Mouse (Mus musculus) forebrain, embryonic 16.5 days (tissue): Measurements from ENCODE around the gene Cysrt1. TPM values are rescaled to one million over a fixed set of nuclear protein-coding genes. Genes with fewer than 3 reads are reported as not detected.

Source experiments
- ATAC-seq: fragments of 200-750 bp; cut with Nextera tagmentation; 2 replicates; pipeline ENCODE4 v1.8.0; 2017; ENCODE audit warnings: mild to moderate bottlenecking, moderate library complexity
- H3K27ac ChIP-seq: fragments of 300-500 bp; sonication (generic); 2 replicates; pipeline ENCODE4 v1.5.1; 2014; ENCODE audit warnings: low read length, control low read depth
- H3K27me3 ChIP-seq: fragments of 300-500 bp; sonication (generic); replicated peaks from 2 replicates; pipeline ENCODE4 v1.6.1; 2014; ENCODE audit warnings: low read length; ENCODE audit not compliant: control insufficient read depth, insufficient read depth
- H3K36me3 ChIP-seq: fragments of 300-500 bp; sonication (generic); 2 replicates; pipeline ENCODE4 v1.6.1; 2014; ENCODE audit not compliant: control insufficient read depth, insufficient read depth
- H3K4me1 ChIP-seq: fragments of 300-500 bp; sonication (generic); replicated peaks from 2 replicates; pipeline ENCODE4 v1.6.1; 2014; ENCODE audit warnings: low read length; ENCODE audit not compliant: control insufficient read depth, insufficient read depth
- H3K4me2 ChIP-seq: fragments of 300-500 bp; sonication (generic); 2 replicates; pipeline ENCODE4 v1.6.1; 2014; ENCODE audit warnings: mild to moderate bottlenecking, low read length, control low read depth
- H3K4me3 ChIP-seq: fragments of 300-500 bp; sonication (generic); replicated peaks from 2 replicates; pipeline ENCODE4 v1.5.1; 2014; ENCODE audit warnings: mild to moderate bottlenecking, low read length, control low read depth
- H3K9ac ChIP-seq: fragments of 300-500 bp; sonication (generic); replicated peaks from 2 replicates; pipeline ENCODE4 v1.6.1; 2014; ENCODE audit warnings: low read depth, low read length, control low read depth
- H3K9me3 ChIP-seq: fragments of 300-500 bp; sonication (generic); 2 replicates; pipeline ENCODE4 v1.6.1; 2016; ENCODE audit warnings: low read length; ENCODE audit not compliant: control insufficient read depth
- WGBS: fragments of 180-500 bp; shearing (Covaris S2); extraction: QIAGEN DNeasy Blood & Tissue Kit; methylation state at CpG from one replicate; pipeline ENCODE4 v1.1.7; 2014; 5-methylcytosine and 5-hydroxymethylcytosine counted together
- polyA plus RNA-seq: library from polyadenylated mRNA; unstranded; fragments of >200 nt; fragmentation: Nextera tagmentation; extraction: Ambion mirVana; gene quantifications from 2 replicates; pipeline ENCODE4 v1.2.1, GENCODE M21; 2015

The Cysrt1 gene
- polyA plus RNA-seq, 1 experiment from 2014 or later: 0.33 TPM

DNA sequence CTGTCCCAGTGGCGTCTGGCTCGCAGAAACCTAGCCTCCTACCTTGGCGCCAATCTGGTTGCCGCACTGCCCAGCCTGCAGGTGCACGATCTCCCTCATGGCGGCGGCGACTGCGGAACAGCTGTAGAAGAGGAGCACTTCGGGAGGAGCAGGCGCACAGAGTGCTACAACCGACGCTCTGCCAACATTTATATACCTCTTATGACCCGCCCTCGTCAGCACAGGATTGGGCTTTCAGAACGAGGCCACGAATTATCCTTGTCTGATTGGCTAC lies 17.8 kb downstream of the Cysrt1 start, which contains the start of gene Tubb4b:
Gene Tubb4b (minus strand): TSS at position 211 of the 274 bp plus-strand sequence.
- no peak for ATAC-seq
- no peaks in the 10 kb centered on the region for H3K36me3 ChIP-seq
- 0% methylated on average over 17 of the region's 17 CpGs for WGBS

DNA sequence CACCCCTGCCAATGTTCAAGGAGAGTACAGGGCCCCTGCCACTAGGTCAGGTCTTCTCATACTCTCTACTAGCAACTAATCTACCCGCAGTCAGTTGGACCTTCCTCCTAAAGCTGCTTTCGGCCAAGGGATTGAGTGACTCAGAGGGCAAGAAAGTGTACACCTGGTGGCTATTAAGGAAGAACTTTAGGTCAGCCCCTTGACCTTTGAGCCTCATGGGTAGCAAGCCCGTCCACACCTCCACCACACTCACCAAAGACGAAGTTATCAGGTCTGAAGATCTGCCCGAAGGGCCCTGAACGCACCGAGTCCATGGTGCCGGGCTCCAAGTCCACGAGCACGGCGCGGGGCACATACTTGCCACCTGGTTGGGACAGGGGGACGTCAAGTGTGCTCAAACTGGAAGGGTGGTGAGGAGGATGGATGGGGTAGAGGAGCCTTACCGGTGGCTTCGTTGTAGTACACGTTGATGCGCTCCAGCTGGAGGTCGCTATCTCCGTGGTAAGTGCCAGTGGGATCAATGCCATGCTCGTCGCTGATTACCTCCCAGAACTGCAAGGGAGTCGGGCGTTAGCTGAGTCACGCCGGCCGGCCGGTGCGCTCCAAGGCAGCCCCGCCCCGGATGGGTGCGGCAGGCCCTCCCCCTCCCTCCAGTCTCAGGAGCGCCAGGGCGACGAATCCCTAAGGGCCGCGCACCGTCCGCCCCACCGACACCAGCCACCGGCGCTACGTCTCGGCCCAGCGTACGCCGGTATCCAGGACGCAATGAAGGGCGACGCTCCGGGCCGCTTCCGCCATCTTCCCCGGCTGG lies 18.4 kb downstream of the Cysrt1 start:
- ATAC-seq: peak; percentile 17
- Histone ChIP-seq H3K4me1 (peaks cover 16% of the 10 kb centered on the region), H3K4me3 (peak overlapping the region; percentile 93), H3K27me3 (no peaks in the 10 kb centered on the region), H3K36me3 (no peaks in the 10 kb centered on the region), H3K9me3 (no peaks in the 10 kb centered on the region), H3K9ac (peak overlapping the region; percentile 81), H3K4me2 (peak overlapping the region; percentile 64), H3K27ac (peak overlapping the region; percentile 90)
- 3% methylated on average over 47 of the region's 53 CpGs for WGBS

More for the DNA sequence above, 17.8 kb downstream of the Cysrt1 start, which contains the start of gene Tubb4b:
- peak within 1 kb of the TSS; percentile 98 for H3K27ac ChIP-seq
- H3K27me3 ChIP-seq: no peaks in the 10 kb centered on the region
- peaks cover 17% of the 10 kb centered on the region for H3K4me1 ChIP-seq
- peak within 1 kb of the TSS; percentile 64 for H3K4me2 ChIP-seq
- peak within 1 kb of the TSS; percentile 93 for H3K4me3 ChIP-seq
- H3K9me3 ChIP-seq: no peaks in the 10 kb centered on the region
- H3K9ac ChIP-seq: peak within 1 kb of the TSS; percentile 81

DNA sequence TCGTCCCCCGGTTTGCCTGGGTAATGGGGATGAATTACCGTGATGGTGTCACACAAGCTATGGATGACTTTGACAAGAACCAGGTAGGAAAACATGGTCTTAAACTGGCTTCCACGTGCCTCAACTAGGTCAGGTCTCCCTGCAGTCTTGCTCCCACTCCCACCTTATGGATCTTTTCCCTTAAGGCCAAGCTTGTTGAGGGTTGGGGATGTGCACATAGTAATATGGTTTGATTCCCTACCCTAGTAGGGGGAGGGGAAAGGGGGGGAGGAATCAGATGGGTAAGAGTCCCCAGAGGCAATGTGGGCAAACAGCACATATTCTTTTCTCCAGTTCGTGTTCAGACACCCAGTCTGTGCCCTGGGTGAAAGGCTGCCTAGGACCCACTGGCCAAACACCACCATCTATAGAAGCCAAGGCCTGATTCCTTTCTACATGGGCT lies 20.9 kb downstream of the Cysrt1 start:
- WGBS: 74% methylated on average over 5 of the region's 5 CpGs
- peaks cover 14% of the 10 kb centered on the region for H3K4me1 ChIP-seq

DNA sequence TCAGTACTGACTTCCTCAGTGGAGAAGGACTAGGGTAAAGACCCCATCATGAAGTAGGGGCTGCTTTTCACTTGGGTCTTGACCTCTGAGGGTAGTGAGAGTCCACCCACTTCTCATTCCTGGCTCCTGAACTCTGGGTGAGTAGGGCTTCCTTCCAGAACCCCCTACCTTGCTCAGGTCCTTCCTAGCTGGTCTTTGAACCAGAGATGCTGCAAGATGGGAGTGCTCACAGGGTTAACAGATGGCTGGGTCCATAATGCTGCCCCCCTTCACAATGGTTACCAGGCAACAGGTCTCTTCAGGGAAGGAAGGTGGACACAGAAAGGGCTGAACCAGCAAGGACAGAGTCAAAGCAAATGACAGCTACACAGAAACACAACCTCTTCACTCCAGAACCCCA lies 23.8 kb downstream of the Cysrt1 start, which contains the start of gene Fam166a:
Gene Fam166a (plus strand): TSS at position 301 of the 400 bp plus-strand sequence.
- Histone ChIP-seq H3K4me2 (no peak within 1 kb of the TSS), H3K4me3 (no peak within 1 kb of the TSS), H3K9me3 (no peaks in the 10 kb centered on the region), H3K9ac (no peak within 1 kb of the TSS), H3K4me1 (peaks cover 4% of the 10 kb centered on the region), H3K27me3 (0 out of 2 replicates have a peak, but pooled peaks cover 4% of the 10 kb centered on the region), H3K36me3 (no peaks in the 10 kb centered on the region), H3K27ac (no peak within 1 kb of the TSS)
- no peak for ATAC-seq

More for the DNA sequence above, 20.9 kb downstream of the Cysrt1 start:
- H3K36me3 ChIP-seq: no peaks in the 10 kb centered on the region
- no peak for ATAC-seq
- H3K9me3 ChIP-seq: no peaks in the 10 kb centered on the region
- H3K4me2 ChIP-seq: no peak overlapping the region
- H3K9ac ChIP-seq: no peak overlapping the region
- no peak overlapping the region for H3K27ac ChIP-seq
- H3K27me3 ChIP-seq: no peaks in the 10 kb centered on the region
- no peak overlapping the region for H3K4me3 ChIP-seq

DNA sequence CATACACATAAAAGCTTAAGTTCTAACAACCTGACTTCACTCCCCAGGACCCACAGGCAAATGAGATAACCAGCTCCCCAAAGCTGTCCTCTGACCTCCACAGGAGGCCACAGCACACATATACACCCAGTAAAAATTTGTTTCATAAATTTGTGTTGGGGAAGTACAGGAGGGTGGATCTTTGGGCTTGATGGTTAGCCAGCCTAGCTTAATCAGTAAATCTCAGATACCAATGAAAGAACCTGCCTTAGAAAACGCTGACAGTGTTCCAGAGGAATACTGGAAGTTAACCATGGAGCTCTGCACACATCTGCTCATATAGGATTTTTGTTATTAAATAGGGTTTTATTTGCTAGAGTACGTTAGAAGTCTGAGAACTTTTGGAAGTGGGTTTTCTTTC lies 24.6 kb downstream of the Cysrt1 start:
- H3K4me1 ChIP-seq: no peaks in the 10 kb centered on the region
- no peak overlapping the region for H3K27ac ChIP-seq
- WGBS: 70% methylated on average over 2 of the region's 2 CpGs
- H3K9ac ChIP-seq: no peak overlapping the region
- no peak for ATAC-seq
- no peak overlapping the region for H3K4me3 ChIP-seq
- H3K9me3 ChIP-seq: no peaks in the 10 kb centered on the region
- no peak overlapping the region for H3K4me2 ChIP-seq
- H3K36me3 ChIP-seq: no peaks in the 10 kb centered on the region
- 0 out of 2 replicates have a peak, but pooled peaks cover 4% of the 10 kb centered on the region for H3K27me3 ChIP-seq

DNA sequence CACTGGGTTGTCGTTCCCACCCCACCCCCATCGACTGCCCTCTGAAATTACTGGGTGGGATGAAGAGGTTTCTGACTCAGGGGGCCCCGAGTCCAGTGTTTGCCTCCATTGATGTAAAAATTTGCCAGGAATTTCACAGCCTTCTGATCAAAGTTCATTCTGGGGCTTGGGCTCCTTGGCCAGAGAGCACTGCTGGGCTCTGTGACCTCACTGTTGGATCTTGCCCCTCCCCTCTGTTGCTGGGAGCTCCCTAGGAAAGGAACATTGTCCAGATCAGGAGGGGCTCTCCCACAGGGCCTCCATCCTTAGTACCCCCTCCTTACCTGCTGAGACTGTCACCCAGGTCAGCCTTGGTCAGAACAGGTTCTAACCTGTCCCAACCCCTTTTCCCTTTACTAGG lies 27.8 kb downstream of the Cysrt1 start, which contains the start of gene Stpg3:
Gene Stpg3 (minus strand): TSS at position 194 of the 400 bp plus-strand sequence.
- Histone ChIP-seq H3K27ac (no peak within 1 kb of the TSS), H3K9me3 (no peaks in the 10 kb centered on the region), H3K4me3 (no peak within 1 kb of the TSS), H3K27me3 (0 out of 2 replicates have a peak, but pooled peaks cover 4% of the 10 kb centered on the region), H3K4me2 (no peak within 1 kb of the TSS), H3K4me1 (peaks cover 11% of the 10 kb centered on the region), H3K36me3 (no peaks in the 10 kb centered on the region), H3K9ac (no peak within 1 kb of the TSS)
- ATAC-seq: no peak
- WGBS: 70% methylated on average over 3 of the region's 3 CpGs

DNA sequence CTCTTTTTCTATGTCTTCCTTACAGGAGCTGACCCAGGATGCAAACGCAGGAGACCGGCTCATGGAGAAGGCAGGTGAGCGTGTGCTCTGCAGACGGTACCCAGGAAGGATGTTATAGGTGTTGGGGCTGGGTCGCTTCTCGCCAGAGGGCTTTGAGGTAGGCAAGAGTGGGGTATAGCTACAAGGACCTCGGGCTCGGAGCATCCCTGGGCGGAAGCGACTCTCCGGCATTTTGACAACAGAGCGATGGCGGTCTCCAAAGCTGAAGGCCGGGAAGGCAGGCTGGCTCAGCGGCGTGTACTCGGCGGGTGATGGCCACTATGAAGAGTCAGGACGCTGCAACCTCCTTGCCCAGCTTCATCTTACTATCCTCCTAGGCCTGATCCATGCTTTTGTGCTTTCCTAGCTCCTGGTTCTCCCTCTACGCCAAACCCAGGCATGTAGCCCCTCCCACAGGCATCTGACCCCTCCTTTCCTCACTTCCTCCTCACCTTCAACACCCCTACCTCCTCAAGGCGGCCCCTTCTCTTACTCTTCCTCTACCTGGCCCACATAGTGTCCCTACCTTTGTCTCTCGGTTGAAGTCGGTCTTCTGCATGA lies 28.9 kb downstream of the Cysrt1 start:
- WGBS: 65% methylated on average over 23 of the region's 23 CpGs
- peaks cover 15% of the 10 kb centered on the region for H3K4me1 ChIP-seq
- no peak overlapping the region for H3K4me3 ChIP-seq
- H3K4me2 ChIP-seq: no peak overlapping the region
- no peak for ATAC-seq
- H3K36me3 ChIP-seq: no peaks in the 10 kb centered on the region
- H3K9me3 ChIP-seq: no peaks in the 10 kb centered on the region
- H3K27me3 ChIP-seq: 0 out of 2 replicates have a peak, but pooled peaks cover 4% of the 10 kb centered on the region
- H3K9ac ChIP-seq: no peak overlapping the region
- H3K27ac ChIP-seq: no peak overlapping the region

DNA sequence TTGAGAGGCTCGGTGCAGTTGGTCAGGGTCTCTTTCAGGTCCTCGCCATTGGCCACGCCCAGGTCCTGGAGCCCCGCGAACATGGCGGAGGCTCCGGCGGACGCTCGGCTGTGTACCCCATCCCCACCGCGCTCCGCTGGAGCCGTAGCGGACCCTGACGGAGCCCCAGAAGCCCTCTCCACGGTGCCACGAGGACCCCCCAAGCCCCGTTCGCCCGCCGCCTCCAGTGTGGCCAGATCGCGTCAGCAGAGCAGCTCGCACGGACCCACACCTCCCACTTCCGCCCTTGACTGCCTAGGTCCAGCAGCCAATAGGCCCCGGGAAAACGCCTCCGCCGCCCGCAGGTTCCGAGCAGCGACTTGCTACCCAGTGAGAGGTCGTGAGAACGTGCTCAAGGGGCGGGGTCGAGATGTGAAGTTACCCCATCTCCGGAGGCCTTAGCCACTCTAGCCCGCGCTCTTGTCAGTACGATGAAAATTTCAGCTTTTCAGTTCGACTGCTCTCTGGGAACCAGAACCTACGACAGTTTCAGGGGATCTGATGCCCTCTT lies 31.1 kb downstream of the Cysrt1 start, which contains the start of gene Nelfb:
Gene Nelfb (minus strand): TSS at position 369 of the 550 bp plus-strand sequence.
- H3K27ac ChIP-seq: peak within 1 kb of the TSS; percentile 82
- peak within 1 kb of the TSS; percentile 76 for H3K4me2 ChIP-seq
- peaks cover 15% of the 10 kb centered on the region for H3K4me1 ChIP-seq
- H3K9ac ChIP-seq: peak within 1 kb of the TSS; percentile 95
- peak within 1 kb of the TSS; percentile 88 for H3K4me3 ChIP-seq
- no peaks in the 10 kb centered on the region for H3K36me3 ChIP-seq
- no peaks in the 10 kb centered on the region for H3K9me3 ChIP-seq
- H3K27me3 ChIP-seq: 0 out of 2 replicates have a peak, but pooled peaks cover 4% of the 10 kb centered on the region
- WGBS: under 1% methylated on average over 44 of the region's 44 CpGs
- ATAC-seq: peak; percentile 93

DNA sequence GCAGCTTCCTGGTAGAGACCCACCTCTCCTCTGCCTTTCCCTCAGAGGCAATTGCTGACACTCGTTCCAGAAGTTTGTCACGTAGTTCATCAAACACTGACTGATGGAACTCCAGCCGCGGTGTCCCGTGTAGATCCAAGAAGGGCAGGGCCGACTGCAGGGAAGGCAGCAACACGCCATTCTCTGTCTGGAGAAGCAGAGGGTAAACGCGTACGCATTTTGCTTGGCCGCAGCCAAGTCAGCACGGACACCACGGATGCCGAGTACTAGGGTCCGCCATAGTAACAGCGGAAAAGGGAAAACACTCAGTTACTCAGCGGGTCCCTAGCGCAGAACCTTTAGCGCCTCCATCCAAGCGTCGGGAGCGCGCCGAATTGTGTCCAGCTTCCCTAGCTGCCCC lies 31.6 kb downstream of the Cysrt1 start:
- Histone ChIP-seq H3K27ac (peak overlapping the region; percentile 82), H3K9me3 (no peaks in the 10 kb centered on the region), H3K4me1 (peaks cover 15% of the 10 kb centered on the region), H3K4me2 (peak overlapping the region; percentile 76), H3K36me3 (peaks cover 2% of the 10 kb centered on the region; the same call in 1 of the 2 replicates), H3K4me3 (peak overlapping the region; percentile 88), H3K9ac (peak overlapping the region; percentile 95), H3K27me3 (0 out of 2 replicates have a peak, but pooled peaks cover under 1% of the 10 kb centered on the region)
- ATAC-seq: peak; percentile 41
- WGBS: under 1% methylated on average over 24 of the region's 24 CpGs
